Mouse (Mus musculus): Measurements from ENCODE around the gene Slc16a3.

- TF ChIP-seq CTCF (IDR thresholded peaks at IDR 0.05; ENCODE audit: borderline replicate concordance, control insufficient read depth, extremely low read depth, insufficient read depth, low read length, poor library complexity) (no peak), POLR2A (IDR thresholded peaks at IDR 0.05; ENCODE audit: control insufficient read depth, extremely low read depth, insufficient read depth, low read length, poor library complexity) (no peak)
Observed at GRCm38 (mm10) chr11:120904561-120904960, 43.7 kb upstream of the Slc16a3 start.
